In genomic region chr12:10390671-10391441, GRCm38 (mm10) we compare ENCODE assay signal across 8 mouse cellular contexts. TPM values are rescaled to one million over a fixed set of nuclear protein-coding genes. Genes with fewer than 3 reads are reported as not detected.
DNase-seq lines count a peak whose midpoint lies in the region; ATAC-seq lines count a peak whose summit lies in the region.

Rdh14 (plus strand) TSS chr12:10390772.

- H3K9ac ChIP-seq in hindbrain, embryonic 16.5 days (ENCODE audit: low read depth, low read length), result peak within 1 kb of the TSS; percentile 99

- peak within 1 kb of the TSS; percentile 94 for H3K4me3 ChIP-seq in hindbrain, embryonic 16.5 days (ENCODE audit: low read length)
- H3K4me3 ChIP-seq in macrophage (ENCODE audit: inconsistent target), result peak within 1 kb of the TSS; percentile 53

- peak within 1 kb of the TSS; percentile 93 for H3K27ac ChIP-seq in hindbrain, embryonic 16.5 days (ENCODE audit: low read depth, low read length)
- peak within 1 kb of the TSS; percentile 66 for H3K27ac ChIP-seq in macrophage

- peak; percentile 76 for DNase-seq in WW6 (ENCODE audit: low read depth, low spot score)
- peak; percentile 91 to 95 for DNase-seq in cerebellum, postnatal 4 days (ENCODE audit: low spot score in 2 of 2)
- DNase-seq in gastrocnemius, adult 18-20 months (ENCODE audit: low spot score), result peak; percentile 97
- peak; percentile 96 for DNase-seq in left cerebral cortex, adult 18-20 months (ENCODE audit: low spot score in 2 of 2)
- DNase-seq in right cerebral cortex, adult 18-20 months, result peak; percentile 96
- DNase-seq in urinary bladder, postnatal 10 days (ENCODE audit: low spot score), result peak; percentile 88

- WGBS in hindbrain, embryonic 16.5 days, result 0% methylated on average over 53 of the region's 53 CpGs
- under 1% methylated on average over 53 of the region's 53 CpGs for WGBS in macrophage (ENCODE audit: missing documents)

- peaks cover 7% of the 10 kb centered on the region; the same call in 1 of the 2 replicates for H3K79me2 ChIP-seq in macrophage (ENCODE audit: inconsistent target)

- H3K4me2 ChIP-seq in hindbrain, embryonic 16.5 days (ENCODE audit: low read length), result peak within 1 kb of the TSS; percentile 70

- H3K36me3 ChIP-seq in hindbrain, embryonic 16.5 days (ENCODE audit: control insufficient read depth, insufficient read depth, low read length), result peaks cover 8% of the 10 kb centered on the region
- peaks cover 9% of the 10 kb centered on the region; the same call in 1 of the 2 replicates for H3K36me3 ChIP-seq in macrophage (ENCODE audit: inconsistent target)

- H3K9me3 ChIP-seq in hindbrain, embryonic 16.5 days (ENCODE audit: control insufficient read depth, low read length), result no peaks in the 10 kb centered on the region

- H3K4me1 ChIP-seq in hindbrain, embryonic 16.5 days (ENCODE audit: control insufficient read depth, insufficient read depth, low read depth, low read length), result peaks cover 7% of the 10 kb centered on the region

- ATAC-seq in hindbrain, embryonic 16.5 days, result peak; percentile 99

- H3K27me3 ChIP-seq in hindbrain, embryonic 16.5 days (replicated peaks; ENCODE audit: control insufficient read depth, insufficient read depth, low read length), result no peaks in the 10 kb centered on the region

RNA-seq across cellular contexts. Expression of gene Rdh14, which starts in this region (rescaled TPM):
- total RNA-seq in gastrocnemius, adult 18-20 months (2021), result 10 to 100 TPM; 42.1 to 45.3 TPM
- polyA plus RNA-seq in hindbrain, embryonic 16.5 days (2015; fragmentation: Nextera tagmentation; extraction: Ambion mirVana), result 43.5 and 45.0 TPM in 2 replicates
- total RNA-seq in left cerebral cortex, adult 18-20 months (2021), result 10 to 100 TPM; 30.1 to 34.2 TPM
- total RNA-seq in macrophage (2018; cell fraction: chromatin; rRNA removed), result 10 to 100 TPM in 3 of 26 experiments, 1 to 10 TPM in 21, under 1 TPM in 2; 0.76 to 12.6 (median 4.6) TPM
- 10 to 100 TPM in 24 of 26 experiments, 1 to 10 TPM in 2; 8.2 to 21.2 (median 17.4) TPM for total RNA-seq in macrophage (2018; cell fraction: cytosol; rRNA removed)
- 10 to 100 TPM in 14 of 26 experiments, 1 to 10 TPM in 12; 2.8 to 22.3 (median 11.0) TPM for total RNA-seq in macrophage (2018; cell fraction: nucleus; rRNA removed)
- 17.2 to 21.0 TPM (median 19.2 TPM) in 3 replicates for polyA plus RNA-seq in macrophage (2018)

Comparison
In these comparisons a context has a peak if more than half of its experiments do, and no peak if none do; other contexts are left out.
1. Peak in every context shown above with its lines: DNase-seq, ATAC-seq, H3K4me3 ChIP-seq and H3K27ac ChIP-seq.